Mouse (Mus musculus): ENCODE results near the gene Pla2g4e. TPM values are rescaled to one million over a fixed set of nuclear protein-coding genes. Genes with fewer than 3 reads are reported as not detected.
"Not testable (repeated sequence)": the region's sequence is repeated elsewhere in the genome, so short reads cannot be mapped to it uniquely, and the experiment has no call there.

The Pla2g4e gene
- polyA plus RNA-seq, 1 experiment from 2014 or later: not detected

- peaks cover 25% of the 10 kb centered on the region for H3K27me3 ChIP-seq (replicated peaks; ENCODE audit: low read depth, poor library complexity, severe bottlenecking)
- H3K27ac ChIP-seq (replicated peaks): no peak overlapping the region
- H3K9me3 ChIP-seq: no peaks in the 10 kb centered on the region
- no peak overlapping the region for H3K4me3 ChIP-seq
- H3K4me1 ChIP-seq: peaks cover 17% of the 10 kb centered on the region
- DNase-seq (ENCODE audit: low spot score): no peak
- 55% methylated on average over 10 of the region's 10 CpGs for WGBS
- H3K36me3 ChIP-seq (replicated peaks): no peaks in the 10 kb centered on the region
Measured at GRCm38 (mm10) chr2:120264858-120265257, 19.7 kb upstream of the Pla2g4e start.

- WGBS: 48% methylated on average over 1 of the region's 1 CpGs
- Histone ChIP-seq H3K36me3 (replicated peaks) (no peaks in the 10 kb centered on the region), H3K27me3 (replicated peaks; ENCODE audit: low read depth, poor library complexity, severe bottlenecking) (peaks cover 9% of the 10 kb centered on the region)
Measured at GRCm38 (mm10) chr2:120262876-120263275, 17.7 kb upstream of the Pla2g4e start.

GRCm38 (mm10) chr2:120261346-120261745 is 16.2 kb upstream of the Pla2g4e start:
- 69% methylated on average over 3 of the region's 3 CpGs for WGBS
- H3K4me3 ChIP-seq: no peak overlapping the region
- H3K4me1 ChIP-seq: peaks cover 8% of the 10 kb centered on the region; the same call in 1 of the 2 replicates
- H3K27me3 ChIP-seq (replicated peaks; ENCODE audit: low read depth, poor library complexity, severe bottlenecking): 0 out of 2 replicates have a peak, but pooled peaks cover under 1% of the 10 kb centered on the region
- H3K9me3 ChIP-seq: no peaks in the 10 kb centered on the region
- H3K27ac ChIP-seq (replicated peaks): no peak overlapping the region
- no peaks in the 10 kb centered on the region for H3K36me3 ChIP-seq (replicated peaks)
- no peak for DNase-seq (ENCODE audit: low spot score)

More at GRCm38 (mm10) chr2:120262876-120263275, 17.7 kb upstream of the Pla2g4e start:
- Histone ChIP-seq H3K27ac (replicated peaks) (no peak overlapping the region), H3K4me3 (no peak overlapping the region), H3K4me1 (peaks cover 8% of the 10 kb centered on the region; the same call in 1 of the 2 replicates), H3K9me3 (no peaks in the 10 kb centered on the region)
- no peak for DNase-seq (ENCODE audit: low spot score)

- Histone ChIP-seq H3K27ac (replicated peaks) (no peak overlapping the region), H3K4me3 (no peak overlapping the region), H3K36me3 (replicated peaks) (no peaks in the 10 kb centered on the region), H3K27me3 (replicated peaks; ENCODE audit: low read depth, poor library complexity, severe bottlenecking) (no peaks in the 10 kb centered on the region), H3K4me1 (no peaks in the 10 kb centered on the region), H3K9me3 (no peaks in the 10 kb centered on the region)
- no peak for DNase-seq (ENCODE audit: low spot score)
Measured at GRCm38 (mm10) chr2:120256259-120256658, 11.1 kb upstream of the Pla2g4e start.

- Histone ChIP-seq H3K4me3 (no peak overlapping the region), H3K27me3 (replicated peaks; ENCODE audit: low read depth, poor library complexity, severe bottlenecking) (no peaks in the 10 kb centered on the region), H3K4me1 (no peaks in the 10 kb centered on the region), H3K9me3 (no peaks in the 10 kb centered on the region), H3K36me3 (replicated peaks) (no peaks in the 10 kb centered on the region), H3K27ac (replicated peaks) (no peak overlapping the region)
- WGBS: 90% methylated on average over 6 of the region's 6 CpGs
- DNase-seq (ENCODE audit: low spot score): no peak
Measured at GRCm38 (mm10) chr2:120252644-120253043, 7.5 kb upstream of the Pla2g4e start.

GRCm38 (mm10) chr2:120245421-120246016 is 384 bp upstream of the Pla2g4e start:
- Histone ChIP-seq H3K4me3 (peak overlapping the region; percentile 59), H3K9me3 (no peaks in the 10 kb centered on the region), H3K27ac (replicated peaks) (no peak overlapping the region; the same call in 1 of the 2 replicates), H3K36me3 (replicated peaks) (no peaks in the 10 kb centered on the region), H3K4me1 (peaks cover 11% of the 10 kb centered on the region), H3K27me3 (replicated peaks; ENCODE audit: low read depth, poor library complexity, severe bottlenecking) (peaks cover 40% of the 10 kb centered on the region)
- DNase-seq (ENCODE audit: low spot score): peak; percentile 42
- 15% methylated on average over 9 of the region's 9 CpGs for WGBS

- no peak overlapping the region for H3K4me3 ChIP-seq
- no peak overlapping the region for H3K27ac ChIP-seq (replicated peaks)
- peaks cover 40% of the 10 kb centered on the region for H3K27me3 ChIP-seq (replicated peaks; ENCODE audit: low read depth, poor library complexity, severe bottlenecking)
- peaks cover 11% of the 10 kb centered on the region for H3K4me1 ChIP-seq
- H3K36me3 ChIP-seq (replicated peaks): no peaks in the 10 kb centered on the region
- DNase-seq (ENCODE audit: low spot score): no peak
- 91% methylated on average over 2 of the region's 2 CpGs for WGBS
- no peaks in the 10 kb centered on the region for H3K9me3 ChIP-seq
Measured at GRCm38 (mm10) chr2:120243995-120244394, 1.1 kb downstream of the Pla2g4e start.

GRCm38 (mm10) chr2:120242791-120243467 is 2.2 kb downstream of the Pla2g4e start:
- 78% methylated on average over 5 of the region's 5 CpGs for WGBS
- Histone ChIP-seq H3K27ac (replicated peaks) (no peak overlapping the region), H3K27me3 (replicated peaks; ENCODE audit: low read depth, poor library complexity, severe bottlenecking) (peaks cover 40% of the 10 kb centered on the region), H3K36me3 (replicated peaks) (no peaks in the 10 kb centered on the region), H3K9me3 (no peaks in the 10 kb centered on the region), H3K4me3 (no peak overlapping the region), H3K4me1 (peaks cover 11% of the 10 kb centered on the region)
- DNase-seq (ENCODE audit: low spot score): no peak

- not testable (repeated sequence) for H3K27ac ChIP-seq (replicated peaks); DNase-seq (ENCODE audit: low spot score); H3K9me3 ChIP-seq; H3K4me1 ChIP-seq; H3K4me3 ChIP-seq; H3K36me3 ChIP-seq (replicated peaks)
- peaks cover 12% of the 10 kb centered on the region for H3K27me3 ChIP-seq (replicated peaks; ENCODE audit: low read depth, poor library complexity, severe bottlenecking)
- WGBS: 93% methylated on average over 9 of the region's 9 CpGs
Measured at GRCm38 (mm10) chr2:120238733-120239132, 6.4 kb downstream of the Pla2g4e start.

- no peaks in the 10 kb centered on the region for H3K36me3 ChIP-seq (replicated peaks)
- 75% methylated on average over 5 of the region's 5 CpGs for WGBS
Measured at GRCm38 (mm10) chr2:120237784-120238183, 7.4 kb downstream of the Pla2g4e start.

GRCm38 (mm10) chr2:120235947-120236640 is 9.0 kb downstream of the Pla2g4e start:
- WGBS: 86% methylated on average over 3 of the region's 3 CpGs
- Histone ChIP-seq H3K9me3 (no peaks in the 10 kb centered on the region), H3K27me3 (replicated peaks; ENCODE audit: low read depth, poor library complexity, severe bottlenecking) (no peaks in the 10 kb centered on the region), H3K4me3 (no peak overlapping the region), H3K27ac (replicated peaks) (no peak overlapping the region), H3K36me3 (replicated peaks) (no peaks in the 10 kb centered on the region), H3K4me1 (peaks cover 4% of the 10 kb centered on the region; the same call in 1 of the 2 replicates)
- DNase-seq (ENCODE audit: low spot score): no peak

More at GRCm38 (mm10) chr2:120237784-120238183, 7.4 kb downstream of the Pla2g4e start:
- Histone ChIP-seq H3K9me3 (no peaks in the 10 kb centered on the region), H3K4me3 (no peak overlapping the region), H3K4me1 (no peaks in the 10 kb centered on the region), H3K27me3 (replicated peaks; ENCODE audit: low read depth, poor library complexity, severe bottlenecking) (peaks cover 3% of the 10 kb centered on the region; the same call in 1 of the 2 replicates), H3K27ac (replicated peaks) (no peak overlapping the region)
- no peak for DNase-seq (ENCODE audit: low spot score)

- no peak for DNase-seq (ENCODE audit: low spot score)
- Histone ChIP-seq H3K4me3 (no peak overlapping the region), H3K27ac (replicated peaks) (no peak overlapping the region), H3K36me3 (replicated peaks) (no peaks in the 10 kb centered on the region), H3K9me3 (no peaks in the 10 kb centered on the region), H3K4me1 (peaks cover 4% of the 10 kb centered on the region; the same call in 1 of the 2 replicates), H3K27me3 (replicated peaks; ENCODE audit: low read depth, poor library complexity, severe bottlenecking) (no peaks in the 10 kb centered on the region)
- 77% methylated on average over 3 of the region's 3 CpGs for WGBS
Measured at GRCm38 (mm10) chr2:120235381-120235780, 9.8 kb downstream of the Pla2g4e start.
